Mouse (Mus musculus) layer of hippocampus, postnatal 25 days (tissue): ENCODE measurements around the gene Sepsecs. TPM values are rescaled to one million over a fixed set of nuclear protein-coding genes. Genes with fewer than 3 reads are reported as not detected.
A peak's percentile ranks its signal among the peaks of the same experiment; 100 is the strongest.
"Not testable (repeated sequence)": the region's sequence is repeated elsewhere in the genome, so short reads cannot be mapped to it uniquely, and the experiment has no call there.

ENCODE experiments used
- DNase-seq, 2 experiments: peaks; one replicate each; pipeline ENCODE4 v3.0.0; 2022; ENCODE audit warnings: mixed read lengths in 2 of 2, low spot score in 1 of 2; ENCODE audit errors: extremely low spot score in 1 of 2
- total RNA-seq, 2 experiments: library from RNA; stranded (reverse); gene quantifications; 2 replicates each; pipeline ENCODE4 v1.2.3; 2021

The Sepsecs gene
- total RNA-seq = 10 to 100 TPM in 1 of 2 experiments, 1 to 10 TPM in 1; 8.3 to 10.4 TPM

DNA sequence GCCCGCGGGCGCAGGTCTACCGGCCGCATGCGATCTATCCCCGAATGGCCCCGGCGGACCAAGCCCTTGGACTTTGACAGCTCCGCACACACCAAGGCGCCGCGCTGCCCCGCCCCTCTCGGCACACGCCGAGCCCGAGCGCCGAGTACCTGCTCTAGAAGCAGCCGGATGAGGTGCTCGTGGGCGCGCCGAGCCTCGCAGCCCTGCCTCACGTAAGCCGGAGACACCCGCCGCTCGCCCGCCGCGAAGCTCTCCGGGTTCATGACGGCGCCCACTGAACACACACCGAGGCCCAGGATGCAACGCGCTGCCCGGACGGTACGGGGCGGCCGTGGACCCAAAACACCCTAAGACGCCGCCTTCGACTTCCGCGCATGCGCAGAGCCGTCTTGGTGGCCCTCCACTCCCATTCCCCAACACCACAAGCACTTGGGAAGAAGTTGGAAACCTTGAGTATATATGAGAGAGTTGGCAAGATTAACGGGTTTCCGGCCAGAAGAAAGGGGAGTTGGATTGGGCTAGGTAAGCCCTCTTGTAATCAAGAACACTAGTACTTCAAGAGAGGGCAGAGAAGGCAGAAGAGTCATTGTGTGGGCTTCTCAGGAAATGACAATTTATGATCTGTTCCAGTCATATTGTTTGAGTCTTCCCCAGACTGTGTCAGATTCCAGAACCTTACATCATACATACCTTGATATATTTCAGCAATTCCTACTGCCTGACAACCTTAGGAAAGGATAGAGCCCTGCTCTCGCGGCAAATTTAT, at the start of gene Sepsecs:
Sepsecs (minus strand) TSS at position 283 of the 766 bp plus-strand sequence.
- DNase-seq = peak; percentile 95 to 96

DNA sequence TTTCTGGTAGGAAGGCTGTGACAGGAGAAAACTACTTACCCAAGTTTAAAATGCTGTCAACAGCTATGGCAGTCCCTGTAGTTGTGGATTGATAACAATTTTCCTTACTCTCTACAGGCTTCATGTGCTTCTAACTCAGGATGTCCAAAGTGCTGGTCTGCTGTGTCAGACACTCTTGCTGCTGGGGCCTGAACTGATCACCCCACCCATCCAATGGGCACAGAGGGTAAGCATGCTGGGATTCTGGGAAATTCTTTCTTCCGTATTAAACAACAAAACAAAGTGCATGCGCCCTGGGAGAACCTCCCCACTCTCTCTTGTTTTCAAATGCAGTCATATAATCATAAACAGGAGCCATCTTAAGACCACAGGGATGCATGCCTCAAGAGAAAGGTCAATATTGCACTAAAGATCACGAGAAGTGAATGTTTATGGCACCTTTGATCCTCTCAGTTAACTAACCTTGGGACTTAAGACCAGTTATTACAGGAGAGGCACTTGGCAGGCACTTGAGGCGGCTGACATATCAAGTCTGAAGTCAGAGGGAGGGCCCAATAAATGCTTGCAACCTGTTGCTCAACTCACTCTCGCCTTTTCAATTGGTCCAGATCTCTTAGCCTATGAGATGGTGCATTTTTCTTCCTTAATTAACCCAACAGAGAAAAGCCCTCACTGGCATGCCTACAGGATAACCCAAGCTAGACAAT, 47.4 kb upstream of the Sepsecs start:
- DNase-seq = no peak

- no peak for DNase-seq
Observed at GRCm38 (mm10) chr5:52712704-52713103, 43.2 kb upstream of the Sepsecs start.

DNA sequence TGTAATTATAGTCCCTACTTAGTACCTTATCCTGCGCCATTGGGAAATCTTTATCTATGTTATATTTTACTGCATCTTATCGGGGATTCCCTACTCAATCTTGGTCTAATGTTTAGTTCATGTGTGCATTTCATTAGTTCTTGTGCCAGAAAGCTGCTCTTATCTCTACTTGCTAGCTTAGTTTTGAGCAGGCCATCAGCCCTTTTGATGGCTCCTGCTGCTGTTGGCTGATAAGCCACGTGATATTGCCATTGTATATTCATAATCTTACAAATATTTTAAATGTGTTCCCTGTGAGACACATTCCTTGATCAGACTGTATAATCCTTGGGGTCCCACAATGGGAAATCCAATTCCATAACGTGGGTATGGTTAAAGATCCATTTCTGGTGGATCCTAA, 35.1 kb upstream of the Sepsecs start:
- DNase-seq = no peak

DNA sequence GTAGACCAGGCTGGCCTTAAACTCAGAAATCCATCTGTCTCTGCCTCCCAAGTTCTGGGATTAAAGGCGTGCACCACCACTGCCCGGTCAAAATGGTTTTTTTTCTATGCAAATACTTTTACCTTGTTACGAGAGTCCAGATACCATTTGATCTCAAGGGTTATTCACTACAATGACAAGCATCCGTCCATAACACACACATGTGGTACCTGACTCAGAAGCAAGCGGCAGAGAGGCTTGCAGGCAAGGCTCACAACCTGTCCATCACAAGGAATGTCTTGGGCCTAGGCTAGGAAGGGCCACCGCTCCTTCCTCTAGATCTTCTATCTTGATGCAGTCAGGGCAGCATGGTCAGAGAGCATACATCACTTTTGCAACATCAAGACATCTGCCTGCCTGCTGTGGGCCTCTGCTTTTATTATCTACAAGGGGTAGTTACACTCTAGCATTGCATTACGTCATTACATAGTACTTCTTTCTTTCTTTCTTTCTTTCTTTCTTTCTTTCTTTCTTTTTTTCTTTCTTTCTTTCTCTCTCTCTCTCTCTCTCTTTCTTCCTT, 28.5 kb upstream of the Sepsecs start:
- not testable (repeated sequence) for DNase-seq

- no peak for DNase-seq
Observed at GRCm38 (mm10) chr5:52697291-52697690, 27.8 kb upstream of the Sepsecs start.

DNA sequence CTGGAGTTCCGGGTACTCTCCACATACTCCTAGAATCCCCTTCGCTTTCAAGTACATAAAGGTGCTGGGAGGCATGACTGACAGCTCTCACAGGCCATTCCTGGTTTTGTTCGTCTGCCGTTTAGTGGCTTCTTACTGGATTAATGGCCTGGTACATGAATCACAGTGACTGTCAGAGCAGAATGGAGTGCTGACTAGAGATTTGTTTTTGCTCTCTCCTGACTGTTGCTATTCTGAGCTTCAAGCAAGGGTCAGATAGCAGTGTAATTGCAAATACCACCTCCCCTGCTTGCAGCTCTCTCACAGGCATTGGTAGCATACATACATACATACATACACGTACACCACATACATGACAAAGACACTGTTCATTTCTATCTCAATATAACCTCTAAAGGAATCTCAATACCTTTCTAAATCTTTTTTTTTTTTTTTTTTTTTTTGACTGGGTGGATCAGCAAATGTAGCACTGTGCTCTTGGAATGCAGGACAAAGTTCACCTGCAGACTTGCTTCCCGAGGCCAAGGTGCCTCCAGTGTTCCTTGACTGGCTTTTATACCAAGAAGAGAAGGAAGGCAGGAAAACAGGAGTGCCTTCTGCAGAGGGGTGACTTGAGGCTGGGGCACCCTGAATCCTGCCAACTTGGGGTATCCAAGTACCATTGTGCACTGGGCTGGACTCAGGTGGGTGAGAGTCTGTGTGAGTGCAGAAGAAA, 18.4 kb upstream of the Sepsecs start:
- DNase-seq = no peak

GRCm38 (mm10) chr5:52681111-52681510, 11.6 kb upstream of the Sepsecs start:
- no peak for DNase-seq

GRCm38 (mm10) chr5:52680191-52680590, 10.7 kb upstream of the Sepsecs start:
- DNase-seq = no peak

DNA sequence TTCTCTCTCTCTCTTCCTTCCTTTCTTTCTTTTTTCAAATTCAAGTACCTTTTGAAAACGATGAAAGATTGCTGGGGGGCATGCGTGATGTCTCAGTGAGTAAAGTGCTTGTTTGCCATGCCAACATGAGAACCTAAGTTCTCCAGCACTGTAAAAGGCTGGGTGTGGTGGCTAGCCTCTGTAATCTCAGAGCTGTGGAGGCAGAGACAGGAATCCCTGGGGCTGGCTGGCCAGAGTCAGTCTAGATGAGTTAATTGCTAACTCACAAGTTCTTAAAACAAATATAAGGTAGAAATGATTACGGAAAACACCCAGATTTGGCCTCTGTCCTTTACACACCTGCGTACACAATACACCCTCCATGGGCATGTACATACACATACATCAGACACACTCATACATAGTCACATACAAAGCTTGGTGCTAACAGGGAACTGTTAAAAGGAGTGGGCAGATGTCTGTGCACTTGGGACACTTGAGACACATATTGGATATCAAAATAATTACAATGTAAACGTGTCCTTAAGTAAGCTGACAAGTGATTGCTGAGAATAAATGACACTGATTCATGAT, 9.1 kb upstream of the Sepsecs start:
- no peak for DNase-seq

DNA sequence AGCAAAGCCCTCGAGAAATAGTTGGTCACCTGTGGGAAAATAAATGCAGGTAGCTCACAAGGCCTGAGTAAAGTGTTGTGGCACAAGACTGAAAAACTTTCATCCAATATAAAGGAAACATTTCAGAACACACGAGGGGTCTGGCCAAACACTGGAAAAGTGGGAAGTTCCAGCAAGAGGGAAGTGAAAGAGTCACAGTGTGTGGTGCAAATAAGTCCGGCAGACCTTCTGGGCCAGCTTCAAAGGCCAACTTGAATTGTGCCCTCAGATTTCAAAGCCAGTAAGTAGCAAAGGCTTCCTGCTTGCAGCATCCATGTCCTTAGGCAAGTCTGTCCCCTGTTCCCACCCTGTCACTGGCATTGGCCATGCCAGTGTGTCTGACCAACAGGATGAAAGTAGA, 7.6 kb upstream of the Sepsecs start:
- no peak for DNase-seq

GRCm38 (mm10) chr5:52674384-52675069, 5.0 kb upstream of the Sepsecs start:
- no peak for DNase-seq

DNA sequence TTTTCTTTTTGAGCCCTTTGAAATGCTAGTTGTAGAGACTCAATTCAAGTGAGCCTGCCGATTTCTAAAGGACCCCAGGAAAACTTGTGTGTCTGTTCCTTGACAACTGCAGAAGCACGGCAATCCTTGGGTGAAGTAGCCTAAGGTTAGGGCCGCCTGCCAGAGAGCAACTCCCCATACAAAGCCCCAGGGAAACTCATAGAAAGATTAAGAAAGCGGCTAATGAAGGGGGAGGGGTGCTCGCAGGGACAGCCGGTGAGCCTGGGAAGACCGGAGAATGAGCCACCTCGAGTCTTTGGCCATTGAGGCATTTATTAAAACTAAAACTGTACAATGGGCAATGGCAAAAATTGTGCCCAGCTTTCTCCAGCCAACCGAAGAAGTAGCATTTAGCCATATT, 3.8 kb upstream of the Sepsecs start:
- no peak for DNase-seq

DNA sequence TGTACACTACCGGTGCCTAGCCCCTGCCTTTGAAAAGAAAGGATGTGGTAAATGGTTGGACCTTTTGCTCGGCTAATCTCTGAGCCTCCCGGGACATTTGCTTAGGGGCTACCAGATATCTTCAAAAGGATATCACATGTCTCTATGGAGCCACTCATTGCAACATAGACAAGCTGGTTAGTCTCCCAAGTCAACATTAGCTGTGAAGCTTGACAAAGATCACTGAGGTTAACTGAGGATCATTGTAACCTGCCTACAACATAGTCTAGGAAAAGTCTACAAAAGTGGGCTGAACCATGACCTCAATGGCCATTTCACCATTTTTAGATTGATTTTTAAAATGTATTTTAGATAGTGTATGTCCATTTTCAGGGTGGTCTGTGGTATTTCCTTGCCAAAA, 1.2 kb upstream of the Sepsecs start:
- no peak for DNase-seq

DNA sequence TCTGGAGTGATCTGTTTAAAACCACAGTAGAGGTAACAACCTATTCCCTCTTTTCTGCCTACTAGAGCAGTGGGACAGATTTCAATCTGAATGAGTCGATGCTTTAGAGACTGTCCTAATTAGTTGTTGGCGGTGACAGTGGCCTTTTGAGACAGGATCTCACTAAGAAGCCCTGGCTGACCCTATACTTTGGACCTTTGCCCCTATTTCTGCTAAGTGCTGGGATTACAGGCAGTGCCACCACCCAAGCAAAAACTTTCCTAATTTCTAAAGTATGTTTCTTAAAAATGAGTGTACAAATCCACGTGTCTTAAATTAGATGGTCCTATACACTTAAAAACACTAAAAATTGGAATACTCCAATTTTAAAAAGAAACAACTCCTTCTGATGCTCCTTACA, 2.7 kb downstream of the Sepsecs start:
- no peak for DNase-seq

GRCm38 (mm10) chr5:52657957-52658356, 11.6 kb downstream of the Sepsecs start:
- DNase-seq = no peak

GRCm38 (mm10) chr5:52657336-52657735, 12.2 kb downstream of the Sepsecs start:
- no peak for DNase-seq

DNA sequence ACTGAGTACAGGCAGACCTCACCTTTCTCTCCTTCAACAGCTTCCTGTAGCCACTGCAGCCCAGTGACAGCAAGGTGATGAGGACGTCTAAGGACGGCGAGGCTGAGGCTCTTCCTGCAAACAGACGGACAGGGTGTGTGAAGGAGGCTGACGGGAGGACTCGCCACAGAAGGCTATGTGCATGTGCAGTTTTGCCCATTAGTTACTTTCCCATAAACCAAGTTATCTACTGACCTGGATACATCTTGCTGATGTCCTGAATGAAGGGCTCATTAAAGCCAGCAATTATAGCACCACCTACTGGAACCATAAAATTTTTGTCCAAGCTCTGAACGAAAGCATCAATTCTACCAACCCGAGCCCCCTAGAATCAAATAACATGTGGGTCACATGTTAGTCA, 13.5 kb downstream of the Sepsecs start:
- DNase-seq = no peak

- DNase-seq = no peak
Observed at GRCm38 (mm10) chr5:52654961-52655360, 14.5 kb downstream of the Sepsecs start.

- DNase-seq = no peak
Observed at GRCm38 (mm10) chr5:52652606-52653005, 16.9 kb downstream of the Sepsecs start.
